Mouse (Mus musculus) hindbrain, embryonic 11.5 days (tissue): ENCODE results near the gene Snx9. TPM values are rescaled to one million over a fixed set of nuclear protein-coding genes. Genes with fewer than 3 reads are reported as not detected.

Experiments used
- ATAC-seq: fragments of 200-750 bp; cut with Nextera tagmentation; 2 replicates; pipeline ENCODE4 v1.8.0; 2017; ENCODE audit warnings: mild to moderate bottlenecking, moderate TSS enrichment, moderate library complexity; ENCODE audit not compliant: low FRiP score
- DNase-seq: peaks from one replicate; pipeline ENCODE4 v3.0.0-alpha.2; 2015; ENCODE audit warnings: low spot score
- H3K27ac ChIP-seq: fragments of 300-500 bp; sonication (generic); 2 replicates; pipeline ENCODE4 v1.5.1; 2014; ENCODE audit warnings: mild to moderate bottlenecking, low read depth, low read length
- H3K27me3 ChIP-seq: fragments of 300-500 bp; sonication (generic); 2 replicates; pipeline ENCODE4 v1.6.1; 2014; ENCODE audit warnings: mild to moderate bottlenecking, low read length, moderate library complexity, mixed read lengths; ENCODE audit not compliant: control insufficient read depth, insufficient read depth
- H3K36me3 ChIP-seq: fragments of 300-500 bp; sonication (generic); 2 replicates; pipeline ENCODE4 v1.6.1; 2014; ENCODE audit warnings: mild to moderate bottlenecking, low read length, moderate library complexity, mixed read lengths; ENCODE audit not compliant: control insufficient read depth, insufficient read depth
- H3K4me1 ChIP-seq: fragments of 300-500 bp; sonication (generic); replicated peaks from 2 replicates; pipeline ENCODE4 v1.6.1; 2014; ENCODE audit warnings: low read length, mixed read lengths; ENCODE audit not compliant: control insufficient read depth, insufficient read depth
- H3K4me2 ChIP-seq: fragments of 300-500 bp; sonication (generic); replicated peaks from 2 replicates; pipeline ENCODE4 v1.6.1; 2014; ENCODE audit warnings: mild to moderate bottlenecking, low read depth, low read length
- H3K4me3 ChIP-seq: fragments of 300-500 bp; sonication (generic); 2 replicates; pipeline ENCODE4 v1.5.1; 2014; ENCODE audit warnings: low read depth, low read length
- H3K9ac ChIP-seq: fragments of 300-500 bp; sonication (generic); 2 replicates; pipeline ENCODE4 v1.6.1; 2014; ENCODE audit warnings: low read depth, low read length
- H3K9me3 ChIP-seq: fragments of 300-500 bp; sonication (generic); 2 replicates; pipeline ENCODE4 v1.6.1; 2016; ENCODE audit warnings: low read length; ENCODE audit not compliant: control insufficient read depth
- WGBS: fragments of 180-500 bp; shearing (Covaris S2); extraction: QIAGEN DNeasy Blood & Tissue Kit; methylation state at CpG from one replicate; pipeline ENCODE4 v1.1.7; 2014; 5-methylcytosine and 5-hydroxymethylcytosine counted together
- polyA plus RNA-seq: library from polyadenylated mRNA; unstranded; fragments of >200 nt; fragmentation: Nextera tagmentation; extraction: Ambion mirVana; gene quantifications from 2 replicates; pipeline ENCODE4 v1.2.1, GENCODE M21; 2014

The Snx9 gene
- polyA plus RNA-seq, 1 experiment from 2014 or later, result 22.5 TPM

DNA sequence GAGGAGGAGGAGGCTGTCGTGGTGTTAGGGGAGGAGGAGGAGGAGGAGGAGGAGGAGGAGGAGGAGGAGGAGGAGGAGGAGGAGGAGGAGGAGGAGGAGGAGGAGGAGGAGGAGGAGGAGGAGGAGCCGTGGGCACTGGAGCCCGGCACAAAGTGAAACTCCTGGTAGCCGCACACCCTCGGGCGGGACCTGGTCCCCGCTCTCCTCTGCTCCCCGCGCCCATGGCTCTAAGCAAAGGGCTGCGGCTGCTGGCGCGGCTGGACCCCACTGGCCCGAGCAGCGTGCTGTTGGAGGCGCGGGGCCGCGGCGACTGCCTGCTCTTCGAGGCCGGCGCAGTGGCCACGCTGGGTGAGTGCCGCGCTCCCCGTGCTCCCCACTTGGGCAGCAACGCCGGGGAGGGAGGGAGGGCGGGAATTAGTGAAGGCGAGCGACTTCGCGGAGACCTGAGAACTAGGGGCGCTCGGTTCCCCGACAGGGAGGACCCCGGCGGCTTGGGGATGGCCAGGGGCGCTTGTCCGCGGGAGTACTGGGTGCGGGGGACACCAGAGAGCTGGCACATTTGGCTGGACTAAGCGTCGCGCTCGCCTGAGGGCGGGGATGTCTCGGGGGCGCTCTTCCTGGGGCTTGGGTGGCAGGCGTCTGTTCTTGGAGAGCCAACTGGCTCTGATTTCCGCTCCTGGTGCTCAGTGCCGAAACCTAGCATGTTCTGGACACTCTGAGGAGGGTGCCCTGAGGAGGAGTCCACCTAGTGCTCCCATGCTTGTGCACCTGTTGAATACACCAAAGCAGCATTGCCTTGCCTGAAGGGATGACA, 100.3 kb downstream of the Snx9 start, which contains the start of gene Synj2:
Gene Synj2, plus strand, starts transcription at position 51 of the 814 bp plus-strand sequence.
- WGBS, result 2% methylated on average over 44 of the region's 52 CpGs
- no peaks in the 10 kb centered on the region for H3K36me3 ChIP-seq
- DNase-seq (peak; percentile 74), ATAC-seq (peak; percentile 71)
- peak within 1 kb of the TSS; percentile 83 for H3K4me2 ChIP-seq
- H3K4me1 ChIP-seq, result peaks cover 5% of the 10 kb centered on the region; the same call in 1 of the 2 replicates
- H3K27me3 ChIP-seq, result peaks cover 26% of the 10 kb centered on the region
- no peaks in the 10 kb centered on the region for H3K9me3 ChIP-seq
- no peak within 1 kb of the TSS for H3K27ac ChIP-seq
- peak within 1 kb of the TSS; percentile 47 for H3K4me3 ChIP-seq
- H3K9ac ChIP-seq, result 0 out of 2 replicates have a peak within 1 kb of the TSS, but pooled peaks have one; percentile 40

- no peak overlapping the region for H3K9ac ChIP-seq
- H3K27ac ChIP-seq, result no peak overlapping the region
- no peak overlapping the region for H3K4me3 ChIP-seq
- WGBS, result 77% methylated on average over 3 of the region's 3 CpGs
- no peaks in the 10 kb centered on the region for H3K36me3 ChIP-seq
- no peak for DNase-seq
- peaks cover 26% of the 10 kb centered on the region for H3K27me3 ChIP-seq
- ATAC-seq, result no peak
- H3K4me2 ChIP-seq, result no peak overlapping the region
- H3K9me3 ChIP-seq, result no peaks in the 10 kb centered on the region
- peaks cover 5% of the 10 kb centered on the region; the same call in 1 of the 2 replicates for H3K4me1 ChIP-seq
Observed at GRCm38 (mm10) chr17:5942156-5942555, 101.0 kb downstream of the Snx9 start.

DNA sequence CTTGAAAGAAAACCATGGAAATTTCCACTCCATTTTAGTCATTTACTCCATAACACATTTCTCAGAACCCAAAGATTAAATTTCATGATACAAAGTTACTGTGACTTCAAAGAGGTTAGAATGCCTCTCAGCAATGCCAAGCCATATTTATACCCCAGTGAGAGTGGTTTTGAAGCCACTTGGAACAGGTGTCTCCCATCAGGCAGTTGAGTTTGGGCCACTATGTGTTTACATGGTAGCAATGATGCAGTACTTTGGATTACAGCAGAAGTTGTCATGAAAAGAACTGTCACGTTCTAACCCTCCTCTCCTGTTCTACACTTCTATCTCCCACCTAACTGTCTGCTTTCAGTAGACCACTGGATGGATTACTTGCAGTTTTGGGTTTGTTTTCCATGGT, 101.9 kb downstream of the Snx9 start:
- Histone ChIP-seq H3K4me2 (no peak overlapping the region), H3K4me1 (peaks cover 5% of the 10 kb centered on the region; the same call in 1 of the 2 replicates), H3K27me3 (peaks cover 26% of the 10 kb centered on the region), H3K9me3 (no peaks in the 10 kb centered on the region), H3K36me3 (no peaks in the 10 kb centered on the region), H3K4me3 (no peak overlapping the region), H3K9ac (no peak overlapping the region), H3K27ac (no peak overlapping the region)
- no peak for DNase-seq
- 78% methylated on average over 1 of the region's 1 CpGs for WGBS
- no peak for ATAC-seq

DNA sequence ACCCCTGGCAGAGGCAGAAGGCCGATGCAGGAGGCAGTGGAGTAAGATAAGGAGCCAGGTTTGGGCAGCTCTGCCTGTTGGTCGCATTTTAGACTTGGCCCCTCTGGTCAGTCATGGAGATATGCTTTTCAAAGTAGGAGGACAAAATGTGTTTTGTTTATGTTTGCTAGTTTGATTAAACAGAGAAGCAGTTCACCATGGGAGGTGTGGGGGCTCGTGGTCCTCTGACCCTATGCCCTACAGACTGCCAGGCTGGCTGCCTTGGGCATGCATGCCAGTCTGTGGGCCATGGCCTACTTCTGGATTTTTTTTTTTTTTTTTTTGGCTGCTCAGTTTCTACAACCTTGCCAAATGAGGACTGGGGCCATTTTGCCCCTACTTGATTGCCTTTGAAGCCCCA, 105.9 kb downstream of the Snx9 start:
- no peak for ATAC-seq
- Histone ChIP-seq H3K27me3 (peaks cover 7% of the 10 kb centered on the region), H3K9ac (no peak overlapping the region), H3K27ac (no peak overlapping the region), H3K4me3 (no peak overlapping the region), H3K9me3 (no peaks in the 10 kb centered on the region), H3K4me2 (no peak overlapping the region), H3K36me3 (no peaks in the 10 kb centered on the region), H3K4me1 (no peaks in the 10 kb centered on the region)
- 76% methylated on average over 3 of the region's 3 CpGs for WGBS
- no peak for DNase-seq

DNA sequence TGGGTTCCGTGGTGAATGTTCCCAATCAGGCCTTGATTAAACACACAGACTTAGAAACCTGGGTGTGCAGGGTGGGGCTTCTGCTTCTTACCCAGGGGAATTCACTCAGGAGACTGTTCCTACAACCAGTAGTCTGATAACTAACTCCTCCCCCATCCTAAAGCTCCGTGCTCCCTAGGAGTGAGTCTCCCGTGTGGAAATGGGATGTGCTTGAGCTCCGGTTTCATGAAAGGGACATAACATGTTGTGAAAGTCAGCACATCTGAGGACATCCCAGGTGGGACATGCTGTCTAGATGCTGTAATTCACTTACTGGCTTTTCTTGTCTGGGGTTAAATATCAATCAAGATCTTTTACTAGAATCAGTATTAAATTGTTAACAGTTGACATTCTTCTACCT, 111.3 kb downstream of the Snx9 start:
- Histone ChIP-seq H3K9ac (no peak overlapping the region), H3K9me3 (no peaks in the 10 kb centered on the region), H3K36me3 (no peaks in the 10 kb centered on the region), H3K4me3 (no peak overlapping the region), H3K27ac (no peak overlapping the region), H3K27me3 (no peaks in the 10 kb centered on the region), H3K4me1 (no peaks in the 10 kb centered on the region), H3K4me2 (no peak overlapping the region)
- ATAC-seq (no peak), DNase-seq (no peak)
- WGBS, result 83% methylated on average over 4 of the region's 4 CpGs

- Histone ChIP-seq H3K9me3 (no peaks in the 10 kb centered on the region), H3K9ac (no peak overlapping the region), H3K27me3 (no peaks in the 10 kb centered on the region), H3K4me2 (no peak overlapping the region), H3K4me3 (no peak overlapping the region), H3K27ac (no peak overlapping the region), H3K4me1 (no peaks in the 10 kb centered on the region), H3K36me3 (no peaks in the 10 kb centered on the region)
- DNase-seq (no peak), ATAC-seq (no peak)
- 75% methylated on average over 2 of the region's 2 CpGs for WGBS
Observed at GRCm38 (mm10) chr17:5956350-5957000, 115.3 kb downstream of the Snx9 start.

- 74% methylated on average over 3 of the region's 3 CpGs for WGBS
- no peak overlapping the region for H3K4me2 ChIP-seq
- H3K9me3 ChIP-seq, result no peaks in the 10 kb centered on the region
- H3K36me3 ChIP-seq, result no peaks in the 10 kb centered on the region
- no peak overlapping the region for H3K9ac ChIP-seq
- no peaks in the 10 kb centered on the region for H3K4me1 ChIP-seq
- ATAC-seq (no peak), DNase-seq (no peak)
- no peaks in the 10 kb centered on the region for H3K27me3 ChIP-seq
- H3K4me3 ChIP-seq, result no peak overlapping the region
- no peak overlapping the region for H3K27ac ChIP-seq
Observed at GRCm38 (mm10) chr17:5957097-5957496, 116.0 kb downstream of the Snx9 start.

DNA sequence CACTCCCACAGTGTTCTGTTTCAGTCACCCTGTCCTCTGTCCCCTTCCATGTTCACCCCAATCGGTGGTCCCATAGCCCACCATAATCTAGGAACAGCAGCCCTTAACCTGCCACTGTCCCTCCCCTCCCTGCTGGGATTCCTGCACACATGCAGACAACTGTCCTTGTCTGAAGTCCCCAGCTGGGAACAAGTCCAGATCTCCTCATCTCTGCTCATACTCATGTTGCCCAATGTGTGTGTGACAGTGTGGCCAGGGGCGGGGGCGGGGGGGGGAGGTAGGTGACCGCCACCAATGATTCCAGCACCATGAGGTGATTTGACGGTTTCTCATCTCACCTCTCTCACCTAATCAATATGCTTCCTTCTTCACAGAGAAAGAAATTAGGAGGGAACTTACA, 117.1 kb downstream of the Snx9 start:
- no peak for DNase-seq

DNA sequence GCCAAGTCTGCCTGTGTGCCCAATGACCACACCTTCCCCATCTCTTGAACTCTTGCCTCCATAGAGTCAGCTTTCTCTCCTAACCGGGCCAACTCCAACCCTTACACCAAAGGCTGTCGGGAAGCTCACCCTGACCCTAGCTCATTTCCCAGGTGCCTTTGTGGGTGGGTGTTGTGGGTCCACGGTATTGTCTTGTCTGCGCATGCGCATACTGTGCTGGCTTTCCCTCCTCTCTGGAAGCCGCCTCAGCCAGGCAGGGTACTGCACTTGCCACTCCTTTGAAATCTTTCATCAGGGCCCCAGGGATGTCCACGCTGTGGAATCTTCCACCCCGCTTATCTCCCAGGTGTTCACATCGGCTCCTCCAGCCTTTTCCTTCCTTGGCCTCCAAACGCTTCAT, 117.5 kb downstream of the Snx9 start:
- Histone ChIP-seq H3K4me2 (no peak overlapping the region), H3K27ac (no peak overlapping the region), H3K9me3 (no peaks in the 10 kb centered on the region), H3K9ac (no peak overlapping the region), H3K27me3 (no peaks in the 10 kb centered on the region), H3K36me3 (no peaks in the 10 kb centered on the region), H3K4me3 (no peak overlapping the region), H3K4me1 (no peaks in the 10 kb centered on the region)
- 83% methylated on average over 10 of the region's 10 CpGs for WGBS
- ATAC-seq (no peak), DNase-seq (no peak)

More for the DNA sequence above, 117.1 kb downstream of the Snx9 start:
- no peak overlapping the region for H3K4me3 ChIP-seq
- H3K36me3 ChIP-seq, result no peaks in the 10 kb centered on the region
- no peaks in the 10 kb centered on the region for H3K9me3 ChIP-seq
- H3K27ac ChIP-seq, result no peak overlapping the region
- no peak for ATAC-seq
- 86% methylated on average over 5 of the region's 5 CpGs for WGBS
- no peaks in the 10 kb centered on the region for H3K4me1 ChIP-seq
- H3K9ac ChIP-seq, result no peak overlapping the region
- no peaks in the 10 kb centered on the region for H3K27me3 ChIP-seq
- no peak overlapping the region for H3K4me2 ChIP-seq
